ENCODE assay signal across 18 mouse cellular contexts in genomic region chr7:51723955-51724354, GRCm38 (mm10).
A peak's percentile ranks its signal among the peaks of the same experiment; 100 is the strongest.
DNase-seq lines count a peak whose midpoint lies in the region; ATAC-seq and TF ChIP-seq lines count a peak whose summit lies in the region.
"Had no signal": no experiment of that assay in that cellular context is flagged by ENCODE, and none has a peak within 500 bp of the region (broad histone marks: within the 10 kb centered on the region; RNA-seq: fewer than 3 reads in every experiment).

No protein-coding gene starts in this region.

- no peak for DNase-seq in liver, embryonic 11.5 days (ENCODE audit: low spot score)
- DNase-seq in MEL (ENCODE audit: low read depth, low spot score) = peak; percentile 49
- DNase-seq in naive thymus-derived CD4-positive, alpha-beta T cell, adult 2 months (ENCODE audit: low read depth) = peak; percentile 22
- no peak for DNase-seq in cerebellum, postnatal 14 days
- DNase-seq in left cerebral cortex, adult 2 months (ENCODE audit: extremely low spot score in 1 of 2, low spot score in 2 of 2) = no peak
- DNase-seq: adrenal gland, postnatal 36 days; cerebellum, postnatal 36 days; gastrocnemius, postnatal 14 days; lung, postnatal 10 days; retina, postnatal 1 day; thymus, postnatal 4 days had no signal

- 29% methylated on average over 5 of the region's 5 CpGs for WGBS in liver, embryonic 11.5 days
- 19% methylated on average over 5 of the region's 5 CpGs for WGBS in liver, embryonic 12.5 days (ENCODE audit: insufficient replicate concordance)

- H3K27me3 ChIP-seq in liver, embryonic 11.5 days (replicated peaks; ENCODE audit: control insufficient read depth, insufficient read depth, low read length) = no peaks in the 10 kb centered on the region
- no peaks in the 10 kb centered on the region for H3K27me3 ChIP-seq in liver, embryonic 12.5 days (replicated peaks)
- no peaks in the 10 kb centered on the region for H3K27me3 ChIP-seq in MEL (ENCODE audit: control insufficient read depth in 1 of 2, insufficient read depth in 2 of 2, low read length in 2 of 2)
- H3K27me3 ChIP-seq: hindbrain, embryonic 13.5 days; midbrain, embryonic 12.5 days; neural tube, embryonic 13.5 days had no signal

- intact Hi-C loops in left cerebral cortex, adult 2 months (cut with DNase I) = no loop called here

- H3K9ac ChIP-seq in liver, embryonic 11.5 days (ENCODE audit: low read depth, low read length) = no peak overlapping the region
- H3K9ac ChIP-seq in liver, embryonic 12.5 days = no peak overlapping the region
- no peak overlapping the region for H3K9ac ChIP-seq in MEL (ENCODE audit: control insufficient read depth, low read depth, low read length, poor library complexity, severe bottlenecking)
- H3K9ac ChIP-seq: hindbrain, embryonic 13.5 days; midbrain, embryonic 12.5 days; neural tube, embryonic 13.5 days had no signal

- no peak overlapping the region for H3K27ac ChIP-seq in liver, embryonic 11.5 days (ENCODE audit: low read depth, low read length)
- no peak overlapping the region for H3K27ac ChIP-seq in liver, embryonic 12.5 days
- H3K27ac ChIP-seq in MEL (ENCODE audit: control insufficient read depth, low read depth, low read length) = no peak overlapping the region
- no peak overlapping the region for H3K27ac ChIP-seq in left cerebral cortex, adult 2 months
- H3K27ac ChIP-seq: hindbrain, embryonic 13.5 days; midbrain, embryonic 12.5 days; neural tube, embryonic 13.5 days had no signal

- H3K4me1 ChIP-seq in liver, embryonic 11.5 days (replicated peaks; ENCODE audit: control insufficient read depth, insufficient read depth, low read length) = no peaks in the 10 kb centered on the region
- H3K4me1 ChIP-seq in liver, embryonic 12.5 days = no peaks in the 10 kb centered on the region
- 0 out of 4 replicates have a peak, but pooled peaks cover 0 to 2% of the 10 kb centered on the region in 2 experiments for H3K4me1 ChIP-seq in MEL (ENCODE audit: control insufficient read depth in 1 of 2, insufficient read depth in 2 of 2, low read length in 2 of 2)
- H3K4me1 ChIP-seq: hindbrain, embryonic 13.5 days; midbrain, embryonic 12.5 days had no signal

- no peaks in the 10 kb centered on the region for H3K9me3 ChIP-seq in liver, embryonic 11.5 days (ENCODE audit: control insufficient read depth, low read length)
- no peaks in the 10 kb centered on the region for H3K9me3 ChIP-seq in liver, embryonic 12.5 days (replicated peaks)
- no peaks in the 10 kb centered on the region for H3K9me3 ChIP-seq in MEL (replicated peaks; ENCODE audit: insufficient read depth, low read length)
- H3K9me3 ChIP-seq: G1E; hindbrain, embryonic 13.5 days; midbrain, embryonic 12.5 days; neural tube, embryonic 13.5 days had no signal

- no peak overlapping the region for H3K4me3 ChIP-seq in liver, embryonic 11.5 days (ENCODE audit: low read depth, low read length)
- no peak overlapping the region for H3K4me3 ChIP-seq in liver, embryonic 12.5 days
- no peak overlapping the region for H3K4me3 ChIP-seq in MEL (ENCODE audit: control insufficient read depth in 1 of 2, insufficient read depth in 1 of 2, low read depth in 2 of 2, low read length in 2 of 2)
- H3K4me3 ChIP-seq in left cerebral cortex, adult 2 months = no peak overlapping the region
- H3K4me3 ChIP-seq: hindbrain, embryonic 13.5 days; midbrain, embryonic 12.5 days; neural tube, embryonic 13.5 days had no signal

- no peaks in the 10 kb centered on the region for H3K36me3 ChIP-seq in liver, embryonic 11.5 days (ENCODE audit: control insufficient read depth, insufficient read depth, low read length)
- no peaks in the 10 kb centered on the region for H3K36me3 ChIP-seq in liver, embryonic 12.5 days
- peaks cover 0 to 9% of the 10 kb centered on the region in 2 experiments; a peak in 2 of 4 replicates for H3K36me3 ChIP-seq in MEL (ENCODE audit: control insufficient read depth in 1 of 2, insufficient read depth in 2 of 2, low read length in 2 of 2)
- H3K36me3 ChIP-seq: G1E; hindbrain, embryonic 13.5 days; midbrain, embryonic 12.5 days; neural tube, embryonic 13.5 days had no signal

- peak; percentile 54; the same call in 1 of the 2 replicates for ATAC-seq in liver, embryonic 11.5 days (replicated peaks; ENCODE audit: low FRiP score)
- ATAC-seq in liver, embryonic 12.5 days = no peak
- peak; percentile 80 for ATAC-seq in granulocyte monocyte progenitor cell, adult 5-6 weeks (replicated peaks; ENCODE audit: poor library complexity, severe bottlenecking)
- ATAC-seq: forebrain, embryonic 16.5 days had no signal

- TF ChIP-seq RAD21 in MEL (IDR thresholded peaks at IDR 0.05; ENCODE audit: low read depth, low read length) = no peak

- no peak for TF ChIP-seq CTCF in MEL (IDR thresholded peaks at IDR 0.05 in 2 of 3, conservative IDR thresholded peaks at IDR 0.05 in 1 of 3; ENCODE audit: control insufficient read depth in 1 of 3, insufficient read depth in 1 of 3, low read depth in 2 of 3, low read length in 3 of 3, poor library complexity in 1 of 3, severe bottlenecking in 1 of 3)
- TF ChIP-seq CTCF in left cerebral cortex, adult 2 months (IDR thresholded peaks at IDR 0.05) = no peak

- no peak for TF ChIP-seq POLR2A in MEL (IDR thresholded peaks at IDR 0.05; ENCODE audit: control insufficient read depth in 1 of 2, insufficient read depth in 1 of 2, low read depth in 1 of 2, low read length in 2 of 2, poor library complexity in 1 of 2)

- no peaks in the 10 kb centered on the region for H3K79me2 ChIP-seq in MEL (ENCODE audit: control insufficient read depth, insufficient read depth, low read length, poor library complexity)

- TF ChIP-seq EP300 in MEL (IDR thresholded peaks at IDR 0.05; ENCODE audit: low read depth in 1 of 2, low read length in 2 of 2) = no peak; a peak in 1 of 4 replicates

- no peak overlapping the region for H3K4me2 ChIP-seq in liver, embryonic 11.5 days
- H3K4me2 ChIP-seq in liver, embryonic 12.5 days = no peak overlapping the region
- H3K4me2 ChIP-seq: hindbrain, embryonic 13.5 days; midbrain, embryonic 12.5 days; neural tube, embryonic 13.5 days had no signal

TF ChIP-seq in MEL, 35 proteins besides CTCF, POLR2A, EP300 and RAD21:
- TF ChIP-seq JUND (IDR thresholded peaks at IDR 0.05; ENCODE audit: low read depth, low read length) = no peak
- peak; percentile 52 for TF ChIP-seq GATA1 (IDR thresholded peaks at IDR 0.05; ENCODE audit: low read depth, low read length)
- TF ChIP-seq MEF2A (IDR thresholded peaks at IDR 0.05; ENCODE audit: extremely low read depth, insufficient replicate concordance, low read depth, low read length, poor library complexity, severe bottlenecking) = peak; percentile 29; the same call in 1 of the 2 replicates
TF ChIP-seq in MEL: peak in this region for 2.

Comparison
In these comparisons a context has a peak if more than half of its experiments do, and no peak if none do; other contexts are left out.
1. DNase-seq: peak in MEL (single experiment) and naive thymus-derived CD4-positive, alpha-beta T cell, adult 2 months (single experiment); none in liver, embryonic 11.5 days (single experiment), cerebellum, postnatal 14 days (0 of 2) and left cerebral cortex, adult 2 months (0 of 2).